Mouse (Mus musculus) ovary, postnatal 10 days (tissue): ENCODE results near the gene Magel2.

Source experiments
- DNase-seq: peaks from one replicate; pipeline ENCODE4 v3.0.0; 2022; ENCODE audit warnings: low spot score

Gene Magel2

DNA sequence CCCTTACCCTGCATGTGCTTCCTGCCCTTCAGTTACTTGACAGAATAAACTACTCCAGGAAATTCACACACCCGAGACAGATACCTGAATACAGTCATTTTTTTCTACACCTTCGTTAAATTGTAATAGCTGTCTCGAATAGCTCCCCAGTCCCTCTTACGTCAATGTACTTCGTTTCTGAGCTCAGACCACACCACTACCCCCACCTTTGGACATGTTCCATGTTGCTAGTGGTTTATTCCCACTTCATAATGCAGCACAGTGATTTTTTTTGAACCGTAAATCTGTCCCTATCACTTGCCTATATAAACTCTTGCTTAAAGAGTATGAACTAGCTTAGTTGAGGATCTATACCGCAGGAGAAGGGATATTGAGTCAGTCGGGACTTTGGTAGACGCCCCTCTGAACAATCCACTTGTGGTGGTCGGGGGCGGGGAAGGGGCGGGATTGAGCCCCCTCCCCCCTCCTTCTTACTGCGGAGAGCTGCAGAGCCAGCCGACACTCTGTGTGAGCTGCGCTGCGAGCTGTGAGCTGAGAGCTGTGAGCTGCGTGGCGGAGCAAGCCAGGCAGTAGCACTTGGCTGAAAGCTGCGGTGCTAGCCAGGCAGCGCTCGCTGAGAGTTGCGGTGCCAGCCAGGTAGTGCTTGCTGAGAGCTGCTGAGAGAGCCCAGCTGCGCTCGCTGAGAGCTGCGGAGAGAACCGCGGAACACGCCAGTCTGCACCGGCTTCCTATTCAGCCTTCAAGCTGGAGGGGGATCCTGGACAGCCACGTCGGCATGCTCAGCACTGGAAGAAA lies at the start of gene Magel2:
Gene Magel2 (plus strand): TSS at position 501 of the 795 bp plus-strand sequence.
- no peak for DNase-seq

DNA sequence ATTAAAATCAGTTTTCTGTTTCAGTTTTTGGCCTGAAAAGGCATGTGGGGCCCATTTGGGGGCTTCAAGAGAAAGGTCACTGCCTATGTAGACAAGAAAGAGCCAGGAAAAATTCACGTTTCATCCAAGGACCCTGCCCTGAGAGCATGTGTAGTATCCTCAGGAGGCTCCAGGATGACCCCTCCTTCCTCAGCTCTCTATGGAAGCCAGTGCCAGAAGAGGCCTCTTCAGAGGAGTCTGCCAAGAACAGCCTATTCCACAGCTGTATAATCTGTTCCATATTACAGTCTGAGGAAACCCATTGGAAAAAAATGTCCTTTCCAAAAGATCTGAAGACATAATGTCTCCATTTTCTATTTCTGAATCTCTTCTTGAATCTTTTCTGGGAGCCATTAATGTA lies 31.4 kb upstream of the Magel2 start:
- no peak for DNase-seq

DNA sequence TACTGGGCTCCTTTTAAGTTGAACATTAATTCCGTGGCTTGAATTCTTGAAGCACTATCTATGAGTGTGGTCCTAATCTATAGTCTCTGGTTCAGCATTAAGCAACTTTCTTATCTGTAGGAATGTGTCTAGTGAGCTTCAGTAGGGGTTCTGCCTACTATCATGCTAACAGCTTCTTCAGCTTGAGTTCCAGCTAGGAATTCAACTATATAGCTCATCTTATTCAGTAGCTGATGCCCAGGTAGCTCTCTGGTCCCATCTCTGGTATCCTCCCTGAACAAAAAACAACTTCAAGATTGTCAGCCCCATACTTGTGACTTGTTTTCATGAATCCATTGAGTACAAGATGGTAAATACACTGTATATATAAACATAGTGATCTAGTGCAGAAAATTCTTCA lies 30.5 kb upstream of the Magel2 start, which contains the start of gene Ndn:
Gene Ndn (plus strand): TSS at position 301 of the 400 bp plus-strand sequence.
- DNase-seq = no peak

DNA sequence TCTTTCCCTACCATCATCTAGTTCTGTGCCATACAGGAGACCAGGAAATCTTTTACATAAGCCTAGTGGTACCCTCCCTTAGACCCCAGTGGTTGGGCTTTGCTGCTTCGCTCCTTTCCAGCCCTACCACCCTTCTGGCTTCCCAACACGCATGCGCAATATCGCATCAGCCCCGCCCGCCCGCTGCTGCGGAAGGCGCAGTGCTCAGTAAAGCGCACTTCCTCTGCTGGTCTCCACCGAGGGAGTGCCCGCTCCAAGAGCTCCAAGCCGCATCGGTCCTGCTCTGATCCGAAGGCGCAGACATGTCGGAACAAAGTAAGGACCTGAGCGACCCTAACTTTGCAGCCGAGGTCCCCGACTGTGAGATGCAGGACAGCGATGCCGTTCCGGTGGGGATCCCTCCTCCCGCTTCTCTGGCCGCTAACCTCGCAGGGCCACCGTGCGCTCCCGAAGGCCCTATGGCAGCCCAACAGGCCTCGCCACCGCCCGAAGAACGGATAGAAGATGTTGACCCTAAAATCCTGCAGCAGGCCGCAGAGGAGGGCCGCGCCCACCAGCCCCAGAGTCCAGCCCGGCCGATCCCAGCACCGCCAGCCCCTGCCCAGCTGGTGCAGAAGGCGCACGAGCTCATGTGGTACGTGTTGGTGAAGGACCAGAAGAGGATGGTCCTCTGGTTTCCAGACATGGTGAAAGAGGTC lies 28.6 kb upstream of the Magel2 start:
- peak; percentile 50 for DNase-seq

DNA sequence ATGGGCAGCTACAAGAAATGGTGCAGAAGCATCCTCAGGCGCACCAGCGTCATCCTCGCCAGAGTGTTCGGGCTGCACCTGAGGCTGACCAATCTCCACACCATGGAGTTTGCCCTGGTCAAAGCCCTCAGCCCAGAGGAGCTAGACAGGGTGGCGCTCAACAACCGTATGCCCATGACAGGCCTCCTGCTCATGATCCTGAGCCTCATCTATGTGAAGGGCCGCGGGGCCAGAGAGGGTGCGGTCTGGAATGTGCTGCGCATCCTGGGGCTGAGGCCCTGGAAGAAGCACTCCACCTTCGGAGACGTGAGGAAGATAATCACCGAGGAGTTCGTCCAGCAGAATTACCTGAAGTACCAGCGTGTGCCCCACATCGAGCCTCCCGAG lies 28.0 kb upstream of the Magel2 start:
- no peak for DNase-seq

DNA sequence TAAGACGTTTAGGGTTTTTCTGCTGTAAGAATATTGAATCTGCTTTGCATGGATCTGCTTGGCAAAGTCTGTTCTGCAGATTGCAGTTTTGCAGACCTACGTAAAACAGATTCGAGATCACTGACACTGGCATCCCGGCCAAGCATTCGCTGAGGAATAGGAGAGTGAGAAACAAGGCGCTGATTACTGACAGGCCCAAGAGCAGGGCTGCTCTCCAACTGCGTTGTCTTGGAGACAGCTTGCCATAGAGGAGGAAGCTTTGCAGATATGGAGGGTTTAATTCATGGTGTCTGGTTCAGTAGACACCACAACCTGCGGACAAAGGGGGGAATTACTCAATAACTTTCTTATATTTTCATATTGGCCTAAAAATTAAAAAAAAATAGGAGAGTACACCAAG lies 25.5 kb upstream of the Magel2 start:
- DNase-seq = no peak

DNA sequence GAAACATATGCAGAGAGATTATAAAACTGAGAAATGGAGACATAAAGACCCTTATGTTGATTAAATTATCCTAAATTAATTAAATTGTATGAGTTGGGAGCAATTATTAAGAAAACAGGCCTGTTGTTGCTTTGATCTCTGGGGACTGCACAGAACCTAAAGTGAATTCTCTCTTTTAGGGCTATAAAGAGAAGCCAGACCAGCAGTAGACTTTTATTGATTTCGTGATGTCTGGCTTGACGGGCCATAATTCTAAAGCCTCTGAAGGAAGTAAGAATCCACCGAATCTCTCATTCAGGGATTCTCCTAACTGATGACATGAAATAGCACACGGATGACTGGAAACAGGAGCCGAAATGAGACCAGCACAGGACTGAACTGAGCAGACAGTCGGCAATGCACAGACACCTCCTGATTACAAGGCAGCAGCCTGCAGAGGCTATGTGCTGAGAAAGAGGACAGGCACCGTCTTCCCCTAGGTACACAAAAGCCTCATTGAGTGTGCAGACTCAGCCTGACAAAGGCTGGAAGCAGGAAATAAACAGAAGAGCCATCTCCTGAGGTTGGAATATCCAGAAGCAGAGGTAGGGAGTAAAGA lies 11.7 kb upstream of the Magel2 start:
- no peak for DNase-seq

DNA sequence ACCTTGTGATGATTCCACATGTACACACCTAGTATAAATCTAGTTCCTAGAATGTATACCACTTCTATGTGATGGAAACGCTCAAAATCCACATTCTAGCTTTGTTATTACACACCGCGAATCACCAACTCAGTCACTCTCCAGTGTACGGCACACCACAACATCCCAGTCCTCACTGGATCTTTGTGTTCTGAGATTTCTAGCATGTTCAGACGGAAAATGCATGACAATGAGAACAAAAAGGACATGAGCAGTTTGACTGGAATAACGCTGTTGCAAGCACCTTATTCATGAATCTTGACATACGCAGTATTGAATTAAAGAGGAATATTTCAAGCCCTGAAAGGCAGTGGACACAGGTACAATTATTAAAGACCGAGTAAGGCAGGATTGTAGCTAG lies 10.1 kb upstream of the Magel2 start:
- DNase-seq = no peak

DNA sequence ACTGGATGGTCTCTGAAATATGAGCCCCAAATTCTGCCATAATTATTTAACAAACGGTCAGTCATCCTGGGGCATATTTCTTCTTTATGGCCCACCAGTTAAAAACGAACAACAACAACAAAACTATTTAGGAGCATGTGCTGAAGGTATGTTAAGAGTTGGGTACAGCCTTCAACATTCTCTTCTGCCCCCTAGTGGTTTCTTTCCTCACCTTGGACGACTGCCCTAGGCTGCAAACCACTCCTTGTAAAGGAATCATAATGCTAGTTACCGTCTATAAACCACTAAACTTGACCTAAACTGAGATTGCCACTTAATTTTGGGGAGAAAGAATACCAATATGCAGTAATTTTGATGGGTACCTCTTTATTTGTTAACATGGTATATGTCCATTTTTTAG lies 1.2 kb upstream of the Magel2 start:
- no peak for DNase-seq

DNA sequence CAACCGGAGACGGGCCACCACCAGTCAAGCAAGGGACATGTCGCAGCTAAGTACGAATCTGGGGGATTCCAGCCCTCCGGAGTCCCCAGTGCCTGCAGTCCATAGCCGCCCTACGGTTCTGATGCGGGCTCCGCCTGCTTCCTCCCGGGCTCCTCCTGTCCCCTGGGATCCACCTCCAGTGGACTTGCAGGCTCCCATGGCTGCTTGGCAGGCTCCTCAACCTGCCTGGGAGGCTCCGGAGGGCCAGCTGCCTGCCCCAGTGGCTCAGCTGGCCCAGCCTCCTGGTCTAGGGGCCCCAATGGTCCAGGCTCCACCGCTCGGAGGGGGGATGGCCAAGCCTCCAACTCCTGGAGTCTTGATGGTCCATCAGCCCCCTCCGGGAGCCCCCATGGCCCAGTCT lies 503 bp downstream of the Magel2 start:
- no peak for DNase-seq

DNA sequence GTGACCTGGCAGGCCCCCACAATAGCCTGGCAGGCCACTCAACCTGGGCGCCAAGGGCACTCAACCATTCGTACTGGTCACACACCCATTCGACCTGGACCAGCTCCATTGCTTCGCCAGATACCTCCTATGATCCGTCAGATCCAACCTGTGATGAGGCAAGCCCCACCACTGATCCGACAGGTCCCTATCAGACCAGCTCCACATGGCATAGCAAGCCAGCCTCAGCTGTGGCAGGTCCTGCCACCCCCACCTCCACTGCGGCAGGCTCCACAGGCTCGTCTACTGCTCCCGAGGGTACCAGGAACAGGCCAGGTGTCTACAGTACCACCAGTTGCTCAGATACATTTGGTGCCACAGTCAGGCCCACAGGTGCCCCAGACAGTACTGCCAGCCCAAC lies 1.7 kb downstream of the Magel2 start:
- DNase-seq = no peak

DNA sequence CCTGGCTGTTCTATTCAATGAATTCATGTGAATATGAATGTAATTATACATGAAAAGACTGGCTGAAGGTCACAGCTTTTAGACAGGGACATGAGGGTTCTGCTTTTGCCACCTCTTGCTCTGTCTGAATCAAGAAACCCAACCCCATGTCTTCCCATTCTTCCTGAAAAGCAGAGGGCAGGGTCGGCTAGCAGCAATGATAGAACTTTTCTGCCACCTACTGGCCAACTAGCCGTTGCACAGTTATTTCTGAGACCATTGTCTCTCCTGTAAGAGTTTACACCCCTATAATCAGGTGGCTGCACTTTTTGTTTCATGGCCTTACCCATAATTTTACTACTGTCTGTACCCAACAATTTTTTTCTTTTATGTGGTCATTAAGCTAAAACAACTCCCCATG lies 5.6 kb downstream of the Magel2 start:
- DNase-seq = no peak

DNA sequence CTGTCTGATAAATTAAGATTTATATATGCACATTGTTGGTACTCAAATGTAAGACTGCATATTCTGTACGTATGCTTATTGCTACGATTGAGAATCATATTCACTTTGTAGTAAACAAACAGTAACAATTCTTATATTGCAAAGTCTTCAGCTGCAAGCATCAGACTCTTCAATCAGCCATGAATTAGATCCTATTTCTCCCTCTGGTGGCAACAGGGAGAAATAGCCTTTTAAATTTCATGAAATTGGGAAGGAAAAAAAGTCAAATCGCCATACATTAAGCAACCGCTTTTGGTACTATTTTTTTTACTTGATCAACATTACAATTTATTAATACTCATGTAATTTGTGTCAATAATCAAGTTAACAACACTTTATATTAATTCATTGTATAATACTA lies 11.5 kb downstream of the Magel2 start:
- no peak for DNase-seq

DNA sequence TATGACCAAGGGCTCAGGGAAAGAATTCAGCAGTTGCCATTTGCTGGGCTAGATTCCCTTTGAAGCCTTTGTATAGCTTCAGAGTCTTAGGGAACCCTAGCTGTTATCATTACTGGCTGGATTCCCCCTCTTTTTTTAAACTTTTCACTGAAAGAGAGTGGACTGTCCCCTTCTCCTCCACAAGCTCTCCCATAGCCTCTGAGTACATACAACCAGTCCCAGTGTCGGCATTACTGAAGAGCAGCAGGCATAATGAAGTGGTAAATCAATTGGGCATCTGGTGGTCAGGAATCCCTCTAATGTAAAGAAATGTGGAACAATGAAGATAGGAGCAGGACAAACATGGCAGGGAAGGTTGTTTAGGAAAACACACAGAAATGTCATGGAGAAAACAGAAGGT lies 15.4 kb downstream of the Magel2 start:
- no peak for DNase-seq

DNA sequence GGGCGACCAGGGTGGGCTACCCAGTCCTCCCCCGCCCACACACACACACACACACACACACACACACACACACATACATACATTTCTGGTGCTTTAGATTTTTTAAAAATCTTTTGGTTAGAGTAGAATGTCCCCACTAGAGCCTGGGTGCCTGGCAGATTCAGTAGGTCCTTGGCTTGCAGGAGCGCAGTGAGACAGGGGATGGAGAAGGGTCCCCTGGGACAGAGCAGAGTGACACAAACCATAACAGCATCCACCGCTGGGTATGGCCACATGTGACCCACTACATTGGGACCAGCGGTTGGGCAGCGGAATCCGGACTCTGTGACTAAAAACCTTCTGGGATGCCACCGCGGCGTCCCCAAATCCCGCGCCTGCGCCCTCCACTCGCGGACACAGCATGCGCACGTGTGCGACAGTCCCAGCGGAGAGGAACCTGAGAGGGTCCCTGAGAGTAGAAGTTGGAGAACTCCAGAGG lies 29.8 kb downstream of the Magel2 start:
- DNase-seq = no peak

DNA sequence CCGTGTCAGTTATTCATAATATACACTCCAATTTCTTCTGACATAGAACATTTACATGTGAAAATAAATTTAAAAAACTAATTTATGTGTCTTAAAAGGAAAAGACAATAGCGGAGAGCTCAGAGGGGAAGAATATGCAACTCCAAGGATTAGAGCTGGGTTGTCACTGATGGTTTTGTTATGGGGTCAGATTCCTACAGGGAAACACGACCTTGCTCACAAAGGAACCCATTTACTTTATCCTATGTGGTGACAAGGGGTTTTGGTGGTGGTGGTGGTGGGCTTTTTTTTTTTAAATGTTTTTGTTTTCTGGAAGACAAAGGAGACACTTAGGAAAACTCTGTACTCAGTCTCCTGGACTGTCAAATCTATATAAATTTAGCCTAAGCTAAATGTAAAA lies 31.0 kb downstream of the Magel2 start:
- no peak for DNase-seq

DNA sequence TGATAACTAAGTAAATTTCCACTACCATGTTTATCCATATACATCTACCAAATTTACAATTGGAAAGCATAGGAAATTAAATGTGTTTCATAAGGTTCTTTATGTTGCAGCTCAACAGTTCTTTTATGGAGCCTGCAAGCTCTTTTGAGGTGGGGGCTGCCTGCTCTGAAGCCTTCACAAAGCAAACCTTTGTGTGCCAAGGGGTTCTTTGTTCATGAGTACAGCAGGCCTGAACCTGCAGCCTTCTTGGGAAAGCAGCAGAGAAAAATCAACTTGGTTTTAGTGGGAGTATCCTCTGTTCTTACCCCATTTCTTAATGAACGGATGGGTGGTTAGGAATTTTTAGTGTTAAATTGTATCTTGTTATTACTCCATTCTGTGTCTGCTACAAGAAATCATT lies 38.4 kb downstream of the Magel2 start:
- no peak for DNase-seq

DNA sequence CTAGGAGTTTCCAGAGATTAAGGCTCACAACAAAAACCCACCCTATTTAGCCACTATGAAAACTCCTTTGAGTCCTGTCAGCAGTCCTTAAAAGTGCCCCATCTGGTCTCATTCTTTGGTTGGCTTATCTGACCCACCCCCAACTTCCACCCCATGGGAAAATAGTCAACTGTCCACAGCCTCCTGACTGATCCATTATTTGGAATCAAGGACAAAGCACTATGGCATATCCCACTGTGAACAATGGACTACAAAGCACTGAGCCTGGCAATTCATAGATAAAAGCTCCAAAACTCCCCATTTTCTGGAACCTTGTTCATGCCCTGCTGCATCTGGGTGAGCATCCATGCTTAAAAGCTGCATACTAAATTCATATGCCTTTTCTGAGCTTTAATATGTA lies 39.4 kb downstream of the Magel2 start:
- no peak for DNase-seq

DNA sequence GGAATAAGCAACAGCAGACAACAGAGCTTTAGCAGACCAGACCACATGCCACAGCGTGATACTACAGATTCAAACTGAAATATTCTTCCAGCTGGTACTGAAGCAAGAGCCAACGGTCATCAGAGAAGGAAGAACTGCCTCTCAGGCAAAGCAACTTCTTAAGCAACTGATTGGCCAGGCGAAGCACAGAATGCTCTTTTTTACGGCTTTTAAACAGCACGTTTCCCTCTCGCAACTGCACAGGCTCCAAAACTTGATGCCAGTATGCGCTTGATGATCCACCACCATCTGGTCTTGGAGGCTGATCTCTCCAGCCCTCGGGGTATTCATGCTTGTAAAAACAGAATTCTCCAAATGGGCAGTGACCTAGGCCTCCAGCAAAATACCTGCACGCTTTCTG lies 41.5 kb downstream of the Magel2 start:
- DNase-seq = no peak

DNA sequence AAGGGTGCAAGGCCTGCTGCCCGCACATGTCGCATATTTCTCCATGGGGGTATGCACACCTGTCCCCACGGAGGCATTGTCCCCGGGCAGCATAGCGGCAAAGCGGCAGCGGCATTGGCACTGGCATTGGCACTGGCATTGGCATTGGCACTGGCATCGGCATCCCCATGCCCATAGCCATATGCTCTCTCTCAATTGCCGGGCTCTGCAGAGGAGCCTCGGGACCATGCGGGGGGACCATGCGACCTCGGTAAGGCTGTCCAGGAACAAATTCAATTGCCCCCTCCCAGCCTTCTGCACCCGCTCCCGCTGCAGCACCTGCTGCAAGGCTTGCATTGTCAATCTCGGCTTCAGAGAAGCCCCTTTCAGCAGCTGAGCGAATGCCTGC lies 42.3 kb downstream of the Magel2 start:
- DNase-seq = no peak

DNA sequence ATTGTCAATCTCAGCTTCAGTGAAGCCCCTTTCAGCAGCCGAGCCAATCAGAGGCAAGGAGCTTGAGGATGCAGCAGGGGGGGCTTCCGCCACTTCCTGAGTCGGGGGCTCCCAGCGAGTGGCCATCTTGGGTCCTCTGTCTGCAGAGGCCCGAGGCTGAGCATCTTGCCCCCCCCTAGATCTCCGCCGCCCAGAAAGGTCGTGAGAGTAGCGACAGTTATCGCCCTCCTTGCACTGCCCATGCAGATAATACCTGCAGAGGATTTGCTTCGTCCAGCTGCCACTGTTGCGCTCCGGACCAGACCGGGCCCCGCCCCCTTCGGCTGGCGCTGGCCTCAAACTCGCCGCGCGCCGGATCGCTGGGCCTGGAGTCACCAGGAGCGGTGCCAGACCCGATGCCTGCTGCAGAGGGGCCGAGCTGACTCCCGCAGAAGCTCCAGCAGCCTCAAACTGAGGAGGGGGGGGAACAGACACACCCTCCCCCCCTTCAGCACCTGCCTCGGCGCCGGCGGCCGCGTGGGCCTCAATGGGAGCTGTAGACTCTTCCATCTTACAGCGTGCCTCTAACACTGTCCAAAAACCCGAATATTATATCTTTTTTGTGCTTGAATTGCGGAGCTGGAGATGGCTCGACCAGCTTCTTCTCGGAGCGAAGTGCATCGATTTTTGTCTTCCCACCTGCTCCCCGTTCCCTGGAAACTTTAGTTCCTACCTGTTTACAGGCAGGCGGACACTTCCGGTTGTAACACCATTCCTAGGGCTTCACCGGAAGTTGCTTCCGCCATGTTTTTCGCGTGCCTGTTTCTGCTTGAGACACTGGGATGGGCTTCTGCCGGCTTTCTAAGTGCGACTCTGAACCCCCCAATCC lies 42.9 kb downstream of the Magel2 start, which contains the start of gene Mkrn3:
Gene Mkrn3 (minus strand): TSS at position 647 of the 868 bp plus-strand sequence.
- DNase-seq = peak; percentile 49

DNA sequence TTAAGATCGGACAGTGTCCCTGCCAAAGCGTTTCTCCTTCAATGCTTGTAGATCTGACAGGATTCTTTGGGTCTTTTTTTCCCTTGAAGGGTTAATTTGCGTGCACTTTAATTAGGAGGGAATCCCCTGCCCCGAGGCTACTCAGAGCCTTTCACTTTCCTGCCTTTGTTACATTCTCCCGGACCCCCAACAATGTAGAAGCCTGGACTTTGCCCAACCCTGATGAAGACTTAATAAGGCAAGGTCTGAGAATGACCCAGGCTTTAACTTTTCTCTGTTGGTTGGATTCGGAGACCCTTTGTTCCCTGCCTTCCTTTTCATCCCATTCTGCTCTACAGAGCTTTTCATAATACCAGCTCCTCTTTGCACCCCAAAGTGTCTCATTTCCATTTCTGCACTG lies 43.8 kb downstream of the Magel2 start:
- DNase-seq = no peak
